Mouse (Mus musculus) E14TG2a.4 (cell line): Measurements from ENCODE around the gene Atxn2l.

Experiments
- CTCF ChIP-seq: conservative IDR thresholded peaks from 2 replicates; pipeline ENCODE4 v1.5.1; 2014; ENCODE audit warnings: low read length
- NANOG ChIP-seq: IDR thresholded peaks from 2 replicates; pipeline ENCODE4 v1.6.1; 2014; ENCODE audit warnings: borderline replicate concordance, low read length, mixed read lengths
- POU5F1 ChIP-seq: IDR thresholded peaks from 2 replicates; pipeline ENCODE4 v1.6.1; 2014; ENCODE audit warnings: low read length, borderline replicate concordance

- TF ChIP-seq CTCF = no peak
- no peak for TF ChIP-seq NANOG
- TF ChIP-seq POU5F1 = no peak
Observed at GRCm38 (mm10) chr7:126463547-126463946, 39.7 kb downstream of the Atxn2l start.
